Mouse (Mus musculus) cerebellum, adult 9-11 months (tissue): ENCODE data around the gene Daxx.
A peak's percentile ranks its signal among the peaks of the same experiment; 100 is the strongest.

Source experiments
- DNase-seq: peaks from one replicate; pipeline ENCODE4 v3.0.0; 2022

Daxx gene

DNA sequence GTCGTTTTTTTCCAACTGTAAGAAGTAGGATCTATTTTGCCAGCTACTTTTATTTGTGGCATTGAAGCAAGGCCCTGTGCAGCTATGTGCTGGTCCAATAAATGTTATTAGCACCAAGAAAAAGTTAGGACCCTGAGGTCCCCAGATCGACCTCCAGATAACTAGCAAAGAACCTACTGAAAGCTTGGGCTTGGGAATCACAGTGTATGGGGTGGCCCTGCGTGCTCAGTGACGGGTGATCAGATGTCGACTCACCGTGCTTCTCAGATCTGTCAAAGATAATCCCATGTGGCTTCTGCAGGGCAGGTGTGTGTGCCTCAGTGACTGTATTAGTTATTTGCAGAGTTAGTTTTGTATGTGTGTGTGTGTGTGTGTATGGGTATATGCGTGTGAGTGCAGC lies 12.1 kb downstream of the Daxx start:
- DNase-seq, result peak; percentile 35

DNA sequence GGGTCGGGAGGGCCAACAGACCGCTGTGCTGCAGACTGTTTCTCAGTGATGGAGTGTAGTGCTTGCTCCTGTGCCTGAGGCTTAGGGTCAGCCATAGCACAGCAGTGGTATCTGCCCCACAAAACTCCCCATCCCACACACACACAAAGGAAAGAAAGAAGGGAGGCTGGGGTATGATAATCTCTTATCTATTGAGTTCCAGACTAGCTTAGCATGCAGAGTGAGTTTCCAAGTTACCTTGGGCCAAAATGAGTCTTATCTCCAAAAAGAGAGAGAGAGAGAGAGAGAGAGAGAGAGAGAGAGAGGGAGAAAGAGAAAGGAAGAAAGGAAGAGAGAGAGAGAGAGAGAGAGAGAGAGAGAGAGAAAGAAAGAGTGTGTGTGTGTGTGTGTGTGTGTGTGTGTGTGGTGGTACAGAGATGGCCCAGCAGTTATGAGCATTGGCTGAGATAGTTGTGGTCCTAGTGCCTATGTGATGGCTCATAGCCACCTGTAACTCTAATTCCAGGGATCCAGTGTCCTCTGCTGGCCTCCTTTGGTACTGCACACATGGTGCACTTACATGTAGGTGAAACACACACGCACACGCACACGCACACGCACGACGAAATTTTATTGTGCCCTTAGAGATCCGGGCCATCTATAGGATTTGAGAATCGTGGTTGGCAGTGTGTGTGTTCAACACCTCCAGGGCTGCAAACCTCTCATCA lies 15.5 kb downstream of the Daxx start:
- DNase-seq, result peak; percentile 40

DNA sequence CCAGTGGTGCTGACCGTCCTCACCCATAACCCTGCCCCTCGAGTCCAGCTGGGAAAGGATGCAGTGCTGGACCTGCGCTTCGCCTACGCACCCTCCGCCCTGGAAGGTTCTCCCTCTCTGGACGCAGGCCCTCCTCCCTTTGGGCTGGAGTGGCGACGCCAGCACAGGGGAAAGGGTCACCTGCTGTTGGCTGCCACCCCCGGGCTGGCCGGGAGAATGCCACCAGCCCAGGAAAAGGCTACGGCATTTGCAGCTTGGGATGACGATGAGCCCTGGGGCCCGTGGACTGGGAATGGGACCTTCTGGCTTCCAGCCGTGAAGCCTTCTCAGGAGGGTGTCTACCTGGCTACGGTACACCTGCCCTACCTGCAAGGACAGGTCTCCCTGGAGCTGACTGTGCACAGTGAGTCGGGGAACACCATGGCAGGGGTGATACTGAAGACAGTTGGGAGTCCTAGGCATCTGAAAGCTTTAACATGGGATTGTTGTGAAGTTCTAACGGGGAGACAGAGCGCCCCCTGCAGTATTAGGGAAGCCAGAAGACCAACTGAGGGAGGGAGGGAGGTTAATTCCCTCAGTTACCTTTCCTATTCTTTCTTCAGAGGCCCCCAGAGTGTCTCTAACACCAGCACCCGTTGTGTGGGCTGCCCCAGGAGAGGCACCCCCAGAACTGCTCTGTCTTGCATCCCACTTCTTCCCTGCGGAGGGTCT lies 16.3 kb downstream of the Daxx start:
- DNase-seq, result peak; percentile 51

DNA sequence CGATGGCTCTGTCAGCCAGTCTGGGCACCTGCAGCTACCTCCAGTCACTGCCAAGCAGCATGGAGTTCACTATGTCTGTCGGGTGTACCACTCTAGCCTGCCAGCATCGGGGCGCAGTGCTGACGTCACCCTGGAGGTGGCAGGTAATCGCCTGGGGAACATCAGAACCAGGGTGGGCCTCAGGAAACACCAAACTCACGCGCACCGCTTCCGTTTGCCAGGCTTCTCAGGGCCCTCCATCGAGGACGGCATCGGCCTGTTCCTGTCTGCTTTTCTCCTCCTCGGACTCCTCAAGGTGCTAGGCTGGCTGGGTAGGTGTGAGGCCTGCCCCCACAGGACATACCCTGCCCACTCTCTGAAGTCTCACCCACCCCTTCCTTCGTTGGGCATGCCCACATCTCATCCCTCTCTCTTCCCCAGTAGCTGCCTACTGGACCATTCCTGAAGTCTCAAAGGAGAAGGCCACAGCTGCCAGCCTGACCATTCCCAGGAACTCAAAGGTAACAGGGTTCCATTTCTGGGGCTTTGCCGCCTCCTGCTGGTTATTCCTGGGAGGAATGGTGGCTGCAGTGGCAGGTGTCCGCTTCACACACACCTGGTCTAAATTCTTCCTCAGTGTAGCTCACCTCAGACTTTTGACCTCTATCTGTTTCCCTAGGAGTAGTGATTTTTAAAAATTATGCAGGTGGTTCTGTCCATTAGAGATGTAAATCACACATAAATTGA lies 17.2 kb downstream of the Daxx start:
- peak; percentile 50 for DNase-seq

DNA sequence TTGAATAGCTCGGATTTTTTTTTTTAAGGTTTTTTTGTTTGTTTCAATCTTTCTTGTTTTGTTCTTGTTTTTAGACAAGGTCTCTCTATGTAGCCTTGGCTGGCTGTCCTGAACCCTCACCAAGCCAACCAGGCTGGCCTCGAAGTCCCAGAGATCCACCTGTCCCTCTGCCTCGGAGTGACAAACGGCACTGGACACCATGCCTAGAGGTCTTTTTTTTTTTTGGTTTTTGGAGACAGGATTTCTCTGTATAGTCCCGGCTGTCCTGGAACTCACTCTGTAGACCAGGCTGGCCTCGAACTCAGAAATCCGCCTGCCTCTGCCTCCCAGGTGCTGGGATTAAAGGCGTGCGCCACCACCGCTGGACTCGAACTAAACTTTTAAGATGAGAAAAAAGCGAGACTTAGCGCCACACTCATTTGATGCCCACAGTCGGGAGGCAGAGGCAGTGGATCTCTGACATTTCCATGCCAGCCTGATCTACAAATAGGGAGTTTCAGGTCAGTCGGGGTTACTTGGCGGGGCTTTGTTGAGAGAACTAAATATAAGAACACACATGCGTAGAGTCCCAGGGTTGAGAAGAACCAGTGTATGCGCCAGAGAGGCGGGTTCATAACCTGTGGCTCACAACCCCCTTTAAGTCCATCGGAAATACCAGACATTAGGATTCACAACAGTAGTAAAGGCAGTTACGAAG lies 19.2 kb downstream of the Daxx start:
- peak; percentile 55 for DNase-seq

DNA sequence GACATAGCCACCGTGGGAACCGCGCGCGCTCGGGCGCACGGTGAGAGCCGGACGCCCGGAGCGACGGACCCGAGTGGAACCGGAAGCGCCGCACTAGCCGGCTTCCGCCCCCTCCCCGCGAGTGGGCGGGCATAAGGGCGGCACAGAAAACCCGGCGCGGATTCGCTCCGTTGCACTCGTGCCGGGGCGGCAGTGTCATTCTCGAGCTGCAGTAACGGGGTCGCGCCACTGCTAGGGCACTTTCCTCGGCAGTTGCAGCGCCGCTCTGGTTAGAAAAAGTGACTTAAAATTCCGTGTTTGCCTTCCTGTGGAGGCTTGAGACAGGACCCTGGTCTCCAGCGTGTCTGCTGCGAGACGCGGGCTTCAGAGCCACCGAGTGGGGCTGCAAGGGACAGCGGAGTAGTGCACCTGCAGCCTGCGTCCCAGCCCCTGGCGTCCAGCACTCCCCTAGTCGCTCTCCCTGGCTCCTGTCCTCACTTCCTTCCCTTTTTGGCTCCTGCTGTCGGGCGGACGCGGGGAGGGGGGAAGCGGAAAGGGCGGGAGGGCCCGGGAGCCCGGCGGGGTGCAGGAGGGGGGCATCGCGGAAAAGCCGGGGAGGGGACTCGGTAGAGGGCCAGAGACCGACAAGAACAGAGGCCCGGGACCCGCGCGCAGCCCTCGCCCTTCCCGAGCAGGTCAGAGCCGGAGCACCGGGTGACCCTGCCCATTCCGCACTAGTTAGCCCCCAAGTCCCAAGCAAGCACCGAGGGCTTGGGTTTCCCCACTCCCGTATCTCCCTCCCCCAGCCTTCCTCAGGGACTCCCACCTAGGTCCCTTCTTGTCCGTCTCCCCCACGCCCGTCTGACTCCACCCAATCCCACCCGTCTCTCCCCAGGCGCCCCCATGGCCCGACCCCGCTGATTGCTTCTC lies 20.4 kb downstream of the Daxx start, which contains the start of gene Rgl2:
Gene Rgl2, plus strand, starts transcription at position 173 of the 909 bp plus-strand sequence.
- DNase-seq, result peak; percentile 93

DNA sequence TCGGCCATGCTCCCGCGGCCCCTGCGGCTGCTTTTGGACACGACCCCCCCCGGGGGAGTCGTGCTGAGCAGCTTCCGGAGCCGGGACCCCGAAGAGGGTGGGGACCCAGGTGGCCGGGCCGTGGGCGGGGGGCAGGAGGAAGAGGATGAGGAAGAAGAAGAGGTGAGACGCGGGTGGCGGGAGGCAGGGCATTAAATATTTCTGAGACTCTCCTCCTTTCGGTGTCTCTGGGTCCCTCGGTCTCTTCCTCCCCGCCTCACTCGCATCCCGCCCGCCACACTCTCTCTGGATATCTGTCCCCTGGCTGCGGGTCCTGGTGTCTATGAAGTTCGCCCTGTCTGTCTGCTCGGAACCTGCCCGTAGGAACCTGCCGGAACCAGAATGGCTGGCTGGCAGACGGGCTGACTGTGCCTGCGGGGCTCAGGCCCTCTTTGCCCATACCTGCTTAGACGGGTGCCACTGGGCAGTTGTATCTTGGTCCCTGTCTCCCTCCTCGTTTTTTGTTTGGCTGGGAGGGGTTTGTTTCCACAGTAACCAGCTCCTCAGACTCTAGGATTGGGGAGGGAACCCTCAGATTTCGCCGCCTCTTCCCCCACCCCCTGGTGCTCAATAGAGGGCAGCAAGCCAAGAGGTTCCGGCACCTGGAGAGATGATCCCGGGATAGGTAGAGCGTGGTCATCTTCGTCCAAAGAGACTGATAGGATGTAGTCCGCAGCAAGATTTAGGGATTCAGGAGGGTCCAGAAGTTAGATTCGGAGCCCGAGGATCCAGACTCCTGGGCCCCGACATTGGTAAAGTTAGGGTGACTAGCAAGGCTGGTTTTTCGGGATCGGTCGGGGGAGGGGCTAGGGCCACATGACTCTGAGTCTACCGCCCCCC lies 21.3 kb downstream of the Daxx start:
- DNase-seq, result peak; percentile 81

DNA sequence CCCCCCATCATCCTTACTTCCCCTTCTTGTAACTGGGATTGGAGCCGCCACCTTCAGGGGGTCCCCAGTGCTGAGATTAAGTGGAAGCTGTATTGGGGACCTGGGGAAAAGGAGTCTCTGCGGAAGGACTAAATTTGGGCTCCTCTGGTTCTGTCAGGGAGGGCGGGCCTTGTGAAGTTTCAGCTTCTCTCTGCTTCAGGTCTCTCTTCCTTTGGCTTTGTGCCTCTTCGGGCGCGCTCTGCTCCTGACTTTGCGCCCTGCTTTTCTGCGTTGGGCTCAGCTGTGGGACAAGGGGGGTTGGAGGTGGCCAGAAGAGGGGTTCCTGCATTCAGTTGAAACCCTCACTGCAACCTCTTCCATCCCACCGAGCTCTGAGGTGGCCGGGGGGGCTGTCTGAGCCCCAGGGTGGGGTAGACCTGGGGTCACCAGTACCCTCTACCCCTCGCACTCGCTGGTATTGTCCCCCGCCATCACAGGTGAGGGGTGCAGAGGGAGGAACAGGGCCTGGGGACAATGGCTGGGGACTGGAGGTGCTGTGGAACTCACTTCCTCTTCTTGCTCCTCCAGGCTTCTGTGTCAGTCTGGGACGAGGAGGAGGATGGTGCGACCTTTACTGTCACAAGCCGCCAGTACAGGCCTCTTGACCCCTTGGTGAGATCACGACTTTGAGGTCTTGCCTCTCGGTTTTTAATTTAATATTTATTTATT lies 22.1 kb downstream of the Daxx start:
- peak; percentile 72 for DNase-seq

DNA sequence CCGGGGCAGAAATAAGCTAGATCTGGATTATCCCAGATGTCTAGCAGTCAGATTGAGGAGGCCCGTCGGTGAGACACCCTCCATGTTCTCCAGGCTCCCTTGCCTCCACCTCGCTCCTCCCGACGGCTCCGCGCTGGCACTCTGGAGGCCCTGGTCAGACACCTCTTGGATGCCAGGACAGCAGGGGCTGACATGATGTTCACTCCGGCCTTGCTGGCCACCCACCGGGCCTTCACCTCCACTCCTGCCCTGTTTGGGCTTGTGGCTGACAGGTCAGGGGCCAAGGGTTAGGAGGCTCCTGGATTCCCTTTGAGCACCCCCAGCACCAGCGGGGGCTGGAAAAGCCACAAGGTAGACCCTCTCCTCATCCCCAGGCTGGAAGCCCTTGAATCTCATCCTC lies 22.7 kb downstream of the Daxx start:
- DNase-seq, result peak; percentile 60

DNA sequence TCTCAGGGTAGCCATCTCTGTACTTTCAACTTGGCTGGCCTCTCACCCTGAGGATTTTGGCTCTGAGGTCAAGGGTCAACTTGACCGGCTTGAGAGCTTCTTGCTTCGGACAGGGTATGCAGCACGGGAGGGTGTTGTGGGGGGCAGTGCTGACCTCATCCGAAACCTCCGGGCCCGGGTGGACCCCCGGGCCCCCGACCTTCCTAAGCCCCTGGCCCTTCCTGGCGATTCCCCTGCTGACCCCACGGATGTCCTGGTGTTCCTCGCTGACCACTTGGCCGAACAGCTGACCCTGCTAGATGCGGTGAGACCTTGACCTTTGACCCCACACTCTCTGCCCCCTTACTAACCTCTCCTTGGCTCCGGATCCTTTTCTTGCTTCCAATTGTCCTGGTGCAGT lies 23.2 kb downstream of the Daxx start:
- no peak for DNase-seq

DNA sequence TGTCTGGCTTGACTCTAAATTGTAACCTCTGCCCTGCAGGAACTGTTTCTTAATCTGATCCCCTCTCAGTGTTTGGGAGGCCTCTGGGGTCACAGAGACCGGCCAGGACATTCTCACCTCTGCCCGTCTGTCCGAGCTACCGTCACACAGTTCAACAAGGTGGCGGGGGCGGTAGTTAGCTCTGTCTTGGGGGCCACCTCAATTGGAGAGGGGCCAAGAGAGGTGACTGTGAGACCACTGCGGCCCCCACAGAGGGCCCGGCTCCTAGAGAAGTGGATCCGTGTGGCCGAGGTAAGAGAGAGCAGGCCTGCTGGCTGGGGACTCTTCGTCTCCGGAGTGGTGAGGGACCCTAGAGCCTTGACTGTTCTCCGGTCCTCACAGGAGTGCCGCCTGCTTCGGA lies 23.8 kb downstream of the Daxx start:
- no peak for DNase-seq

DNA sequence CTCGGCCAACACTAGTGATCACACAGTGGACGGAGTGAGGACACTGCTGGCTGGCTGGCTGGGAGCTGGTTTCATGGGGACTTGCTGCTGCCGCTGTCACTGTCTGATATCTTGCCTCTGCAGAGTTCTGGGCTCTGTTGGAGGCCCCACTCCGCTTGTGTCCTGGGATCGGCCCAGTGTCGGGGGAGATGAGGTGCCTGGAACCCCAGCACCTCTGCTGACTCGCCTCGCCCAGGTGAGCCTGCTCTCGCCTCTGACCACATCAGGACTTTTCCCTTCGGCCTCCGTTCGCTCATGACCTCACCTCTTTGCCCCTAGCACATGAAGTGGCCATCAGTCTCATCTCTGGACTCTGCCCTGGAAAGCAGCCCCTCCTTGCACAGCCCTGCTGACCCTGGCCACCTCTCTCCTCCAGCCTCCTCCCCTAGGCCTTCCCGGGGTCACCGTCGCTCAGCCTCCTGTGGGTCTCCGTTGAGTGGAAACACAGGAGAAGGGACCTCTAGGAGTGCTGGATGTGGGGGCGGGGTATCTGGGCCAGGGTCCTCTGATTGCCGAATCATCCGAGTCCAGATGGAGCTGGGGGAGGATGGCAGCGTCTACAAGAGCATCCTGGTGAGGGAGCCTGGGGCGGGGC lies 26.3 kb downstream of the Daxx start:
- DNase-seq, result no peak

DNA sequence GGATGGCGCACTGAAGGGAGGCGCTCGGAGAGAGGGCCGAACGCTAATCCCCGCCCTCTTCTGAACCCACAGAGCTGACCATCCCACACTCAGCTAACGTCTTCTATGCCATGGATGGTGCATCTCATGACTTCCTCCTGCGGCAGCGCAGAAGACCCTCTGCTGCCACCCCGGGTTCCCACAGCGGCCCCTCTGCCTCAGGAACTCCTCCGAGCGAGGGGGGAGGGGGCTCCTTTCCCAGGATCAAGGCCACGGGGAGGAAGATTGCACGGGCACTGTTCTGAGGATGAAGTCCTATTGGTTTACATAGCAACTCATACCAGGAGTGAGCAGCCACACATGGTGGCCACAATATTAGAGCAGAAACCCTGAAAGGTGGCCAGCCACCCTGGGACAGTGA lies 27.8 kb downstream of the Daxx start:
- no peak for DNase-seq

DNA sequence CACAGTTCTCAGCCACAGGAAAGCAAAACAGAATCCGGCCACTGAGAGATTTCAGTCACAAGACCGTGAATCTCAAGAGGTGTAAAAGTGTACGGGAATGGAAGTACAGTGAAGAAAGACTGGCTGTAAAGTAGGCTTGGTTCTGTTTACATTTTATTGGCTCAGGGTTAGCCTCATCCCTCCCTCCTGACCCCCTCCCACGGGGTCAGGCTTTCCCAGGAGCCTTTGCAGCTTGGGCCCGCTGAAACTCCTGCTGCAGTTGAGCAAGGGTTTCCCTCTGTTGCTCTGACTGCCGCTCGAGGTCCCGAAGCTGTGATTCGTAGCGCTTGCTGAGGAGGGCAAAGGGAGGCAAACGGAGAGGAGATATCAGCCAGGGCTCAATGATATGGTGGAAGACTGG lies 29.6 kb downstream of the Daxx start:
- DNase-seq, result no peak

DNA sequence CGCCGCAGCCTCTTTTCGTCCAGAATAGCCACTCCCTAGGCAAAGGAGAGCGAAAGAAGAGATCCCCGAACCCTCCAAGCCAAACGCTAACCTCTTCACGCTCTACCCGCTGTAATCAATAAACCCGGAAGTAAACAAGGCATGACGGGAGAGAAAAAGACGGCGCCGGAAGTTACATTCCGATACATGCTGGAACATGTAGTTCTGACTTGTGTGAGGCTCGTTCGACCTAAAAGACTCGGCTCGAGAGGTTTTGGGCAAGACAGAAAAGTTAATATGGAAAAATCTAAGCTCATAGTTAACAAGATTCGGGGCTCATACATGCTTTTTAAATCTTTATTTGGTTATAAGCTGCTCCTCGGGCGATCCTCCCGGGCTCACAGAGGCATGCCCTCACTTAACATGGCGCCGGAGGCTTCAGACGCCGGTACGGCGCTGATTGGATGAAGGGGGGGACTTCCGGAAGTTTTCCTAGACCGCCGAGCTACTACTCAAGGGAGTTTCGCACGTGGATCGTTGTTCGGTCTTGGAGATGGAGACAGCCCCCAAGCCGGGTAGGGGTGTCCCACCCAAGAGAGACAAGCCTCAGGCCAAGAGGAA lies 31.1 kb downstream of the Daxx start, which contains the start of the genes Pfdn6 and Wdr46:
Gene Pfdn6, minus strand, starts transcription at position 138 of the 600 bp plus-strand sequence.
Gene Wdr46, plus strand, starts transcription at position 455 of the 600 bp plus-strand sequence.
- DNase-seq, result peak; percentile 87

DNA sequence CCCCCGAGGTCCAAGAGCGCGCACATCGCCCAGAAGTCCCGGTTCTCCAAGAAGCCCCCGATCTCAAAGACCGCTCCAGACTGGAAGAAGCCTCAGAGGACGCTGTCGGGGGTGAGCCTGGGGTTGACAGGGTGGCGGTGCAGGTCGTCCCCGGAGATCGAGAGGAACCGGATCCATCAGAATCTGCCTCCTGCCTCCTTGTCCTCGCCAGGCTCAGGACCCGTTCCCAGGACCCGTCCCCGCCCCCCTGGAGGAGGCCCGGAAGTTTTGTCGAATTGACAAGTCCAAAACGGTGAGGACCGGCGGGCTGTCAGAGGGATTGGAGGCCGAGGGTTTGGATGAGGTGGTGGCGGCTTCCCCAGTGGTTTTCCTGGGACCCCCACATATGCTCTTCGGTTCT lies 31.8 kb downstream of the Daxx start:
- DNase-seq, result no peak

DNA sequence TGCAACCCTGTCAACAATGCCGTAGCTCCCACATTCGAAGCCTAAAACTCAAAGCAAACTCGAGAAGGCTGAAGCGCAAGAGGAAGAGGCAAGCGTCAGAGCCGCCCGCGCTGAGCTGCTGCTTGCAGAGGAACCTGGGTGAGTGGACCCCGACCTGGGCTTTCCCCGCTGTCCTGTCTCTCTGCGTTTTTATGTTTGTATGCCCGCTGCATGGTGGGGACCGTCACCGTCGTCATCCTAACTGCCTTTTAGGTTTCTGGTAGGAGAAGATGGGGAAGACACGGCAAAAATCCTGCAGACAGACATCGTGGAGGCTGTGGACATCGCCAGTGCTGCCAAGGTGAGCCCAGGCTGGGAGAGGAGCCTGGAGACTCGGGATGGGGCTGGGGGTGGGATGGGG lies 32.2 kb downstream of the Daxx start:
- no peak for DNase-seq

DNA sequence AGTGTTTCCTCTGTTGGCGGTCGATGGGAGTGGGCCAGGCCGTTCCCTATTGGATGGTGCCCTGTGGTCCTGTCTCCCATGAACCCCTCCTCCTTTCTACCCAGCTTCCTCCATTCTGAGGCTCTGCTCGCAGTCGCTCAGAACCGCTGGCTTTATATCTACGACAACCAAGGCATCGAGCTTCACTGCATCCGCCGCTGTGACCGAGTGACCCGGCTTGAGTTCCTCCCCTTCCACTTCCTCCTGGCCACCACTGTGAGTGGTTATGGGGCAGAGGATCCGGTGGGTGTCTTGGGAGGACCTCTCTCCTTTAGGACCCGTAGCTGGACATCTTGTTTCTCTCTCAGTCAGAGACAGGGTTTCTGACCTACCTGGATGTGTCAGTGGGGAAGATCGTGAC lies 34.2 kb downstream of the Daxx start:
- no peak for DNase-seq

DNA sequence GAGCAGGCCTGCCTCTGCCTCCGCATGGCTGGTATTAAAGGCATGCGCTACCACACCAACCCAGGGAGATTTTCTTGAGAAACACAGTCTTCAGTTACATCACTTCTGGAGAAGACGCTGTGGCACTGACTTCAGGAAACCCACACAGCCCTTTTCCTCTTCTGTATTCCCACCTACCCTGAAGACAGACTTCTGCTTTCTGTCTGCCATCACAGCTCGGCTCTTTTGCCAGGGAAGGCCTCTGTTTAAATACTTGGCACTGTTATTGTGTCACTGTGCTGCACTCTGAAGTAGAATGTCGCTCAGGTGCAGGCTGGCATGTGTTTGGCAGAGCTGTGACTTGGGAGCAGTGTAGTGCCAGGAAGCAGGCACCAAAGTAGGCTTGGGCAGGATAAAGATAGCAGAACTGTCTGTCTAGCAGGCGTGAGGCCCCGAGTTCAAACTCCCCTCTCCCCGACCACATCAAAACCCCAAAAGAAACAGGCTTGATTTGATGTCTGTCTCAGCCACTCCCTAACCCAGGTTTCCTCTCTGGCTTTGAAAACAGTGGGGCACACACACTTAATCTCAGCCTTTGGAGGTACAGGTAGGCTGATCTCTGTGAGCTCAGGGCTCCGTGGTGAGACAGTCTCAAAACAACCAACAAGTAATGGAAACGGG lies 38.3 kb downstream of the Daxx start:
- DNase-seq, result no peak
